Mouse (Mus musculus): ENCODE measurements around the gene Med9. TPM values are rescaled to one million over a fixed set of nuclear protein-coding genes. Genes with fewer than 3 reads are reported as not detected.

Med9 gene
- 1 to 10 TPM; 5.2 to 6.6 TPM for total RNA-seq (2023)

GRCm38 (mm10) chr11:59947752-59948400, at the start of gene Med9:
TSS of gene Med9 (plus strand) at chr11:59948206.

DNA sequence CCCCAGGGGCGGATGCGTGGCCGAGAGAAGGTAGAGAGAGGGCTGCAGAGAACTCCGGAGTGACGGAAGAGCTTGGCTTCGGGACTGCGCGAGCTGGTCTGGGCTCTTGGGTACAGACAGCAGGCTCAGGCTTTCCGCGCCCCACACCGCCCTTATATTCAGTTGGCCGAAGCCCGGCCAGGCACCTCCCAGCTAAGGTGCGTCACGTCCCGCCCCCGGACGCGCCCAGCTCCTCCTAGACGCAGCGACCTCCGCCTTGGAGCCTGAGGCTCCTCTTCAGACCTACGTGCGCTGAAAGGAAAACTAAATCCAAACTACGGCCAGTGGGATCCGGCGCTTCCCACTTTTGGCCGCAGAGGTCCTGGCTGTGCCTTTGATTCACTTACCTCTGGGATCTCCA, 16.8 kb downstream of the Med9 start, which contains the start of gene Rasd1:
Gene Rasd1 (minus strand): TSS at position 127 of the 400 bp plus-strand sequence.

Other genes starting within 250 kb of the Med9 start
- under 1 TPM in 1 of 2 experiments, not detected in 1; 0.33 TPM for gene Pld6, start 160.6 kb upstream of the Med9 start, total RNA-seq (2023)
- 10 to 100 TPM; 36.0 to 52.2 TPM for gene Flcn, start 138.2 kb upstream of the Med9 start, total RNA-seq (2023)
- 1 to 10 TPM; 5.4 to 7.2 TPM for gene Nt5m, start 108.8 kb upstream of the Med9 start, total RNA-seq (2023)
- 10 to 100 TPM; 47.1 to 51.5 TPM for gene Cops3, start 108.4 kb upstream of the Med9 start, total RNA-seq (2023)
- gene Rasd1, start 16.7 kb downstream of the Med9 start, total RNA-seq (2023): under 1 TPM in 1 of 2 experiments, not detected in 1; 0.22 TPM
- 1 to 10 TPM; 1.6 to 2.3 TPM for gene Pemt, start 98.3 kb downstream of the Med9 start, total RNA-seq (2023)
- 10 to 100 TPM; 23.4 to 23.6 TPM for gene Rai1, start 156.8 kb downstream of the Med9 start, total RNA-seq (2023)